Mouse (Mus musculus) liver, postnatal 0 days (tissue): ENCODE measurements around the gene Ntng1. TPM values are rescaled to one million over a fixed set of nuclear protein-coding genes. Genes with fewer than 3 reads are reported as not detected.

Experiments
- ATAC-seq: fragments of 200-750 bp; cut with Nextera tagmentation; 2 replicates; pipeline ENCODE4 v1.8.0; 2017; ENCODE audit warnings: mild to moderate bottlenecking, moderate library complexity
- DNase-seq: peaks from one replicate; pipeline ENCODE4 v3.0.0-alpha.2; 2016
- H3K27ac ChIP-seq: fragments of 300-500 bp; sonication (generic); 2 replicates; pipeline ENCODE4 v1.5.1; 2014; ENCODE audit warnings: antibody characterized with exemption, moderate library complexity, mild to moderate bottlenecking, low read depth
- H3K27me3 ChIP-seq: fragments of 300-500 bp; sonication (generic); 2 replicates; pipeline ENCODE4 v1.6.1; 2014; ENCODE audit warnings: low read length, control low read depth, mixed read lengths; ENCODE audit not compliant: insufficient read depth
- H3K36me3 ChIP-seq: fragments of 300-500 bp; sonication (generic); replicated peaks from 2 replicates; pipeline ENCODE4 v1.6.1; 2014; ENCODE audit warnings: mild to moderate bottlenecking, control low read depth, low read length, moderate library complexity, mixed read lengths; ENCODE audit not compliant: insufficient read depth
- H3K4me1 ChIP-seq: fragments of 300-500 bp; sonication (generic); 2 replicates; pipeline ENCODE4 v1.6.1; 2014; ENCODE audit warnings: antibody characterized with exemption, mild to moderate bottlenecking, control low read depth; ENCODE audit not compliant: insufficient read depth
- H3K4me2 ChIP-seq: fragments of 300-500 bp; sonication (generic); 2 replicates; pipeline ENCODE4 v1.6.1; 2014; ENCODE audit warnings: low read depth, mild to moderate bottlenecking, low read length, moderate library complexity, mixed read lengths
- H3K4me3 ChIP-seq: fragments of 300-500 bp; sonication (generic); 2 replicates; pipeline ENCODE4 v1.5.1; 2014; ENCODE audit warnings: low read depth, low read length
- H3K9ac ChIP-seq: fragments of 300-500 bp; sonication (generic); replicated peaks from 2 replicates; pipeline ENCODE4 v1.6.1; 2014; ENCODE audit warnings: mild to moderate bottlenecking, moderate library complexity
- H3K9me3 ChIP-seq: fragments of 300-500 bp; sonication (generic); 2 replicates; pipeline ENCODE4 v1.6.1; 2016; ENCODE audit warnings: mild to moderate bottlenecking, control low read depth, low read length, mixed read lengths
- CTCF ChIP-seq: sonication (generic); IDR thresholded peaks from 2 replicates; pipeline ENCODE4 v1.5.1; 2016; ENCODE audit warnings: antibody characterized with exemption, low read depth
- EP300 ChIP-seq: IDR thresholded peaks from 2 replicates; pipeline ENCODE4 v1.6.1; 2016; ENCODE audit warnings: antibody characterized with exemption, low read depth, mild to moderate bottlenecking
- WGBS: fragments of 180-500 bp; shearing (Covaris S2); extraction: QIAGEN DNeasy Blood & Tissue Kit; methylation state at CpG from one replicate; pipeline ENCODE4 v1.1.7; 2014; ENCODE audit not compliant: insufficient replicate concordance; 5-methylcytosine and 5-hydroxymethylcytosine counted together
- polyA plus RNA-seq: library from polyadenylated mRNA; unstranded; fragments of >200 nt; fragmentation: Nextera tagmentation; extraction: Ambion mirVana; gene quantifications from 2 replicates; pipeline ENCODE4 v1.2.1, GENCODE M21; 2015

Gene Ntng1
- polyA plus RNA-seq, 1 experiment from 2014 or later = not detected

- Histone ChIP-seq H3K4me2 (no peak overlapping the region), H3K27me3 (no peaks in the 10 kb centered on the region), H3K4me1 (no peaks in the 10 kb centered on the region), H3K9ac (no peak overlapping the region), H3K27ac (no peak overlapping the region), H3K36me3 (no peaks in the 10 kb centered on the region), H3K4me3 (no peak overlapping the region), H3K9me3 (no peaks in the 10 kb centered on the region)
- ATAC-seq (no peak), DNase-seq (no peak)
- no peak for TF ChIP-seq EP300
- TF ChIP-seq CTCF = no peak
- 48% methylated on average over 18 of the region's 18 CpGs for WGBS
Measured at GRCm38 (mm10) chr3:110022783-110023599, 120.8 kb downstream of the Ntng1 start.

- H3K27me3 ChIP-seq = no peaks in the 10 kb centered on the region
- DNase-seq (no peak), ATAC-seq (no peak)
- H3K4me2 ChIP-seq = no peak overlapping the region
- H3K4me3 ChIP-seq = no peak overlapping the region
- TF ChIP-seq CTCF (no peak), EP300 (no peak)
- no peaks in the 10 kb centered on the region for H3K9me3 ChIP-seq
- no peak overlapping the region for H3K27ac ChIP-seq
- 71% methylated on average over 14 of the region's 14 CpGs for WGBS
- H3K9ac ChIP-seq = no peak overlapping the region
- H3K36me3 ChIP-seq = no peaks in the 10 kb centered on the region
- H3K4me1 ChIP-seq = no peaks in the 10 kb centered on the region
Measured at GRCm38 (mm10) chr3:110010870-110011626, 132.8 kb downstream of the Ntng1 start.

- TF ChIP-seq CTCF (no peak), EP300 (no peak)
Measured at GRCm38 (mm10) chr3:110010441-110010840, 133.4 kb downstream of the Ntng1 start.

GRCm38 (mm10) chr3:110000349-110000748 is 143.5 kb downstream of the Ntng1 start:
- DNase-seq (no peak), ATAC-seq (no peak)
- H3K27ac ChIP-seq = no peak overlapping the region
- H3K4me3 ChIP-seq = no peak overlapping the region
- H3K27me3 ChIP-seq = no peaks in the 10 kb centered on the region
- H3K36me3 ChIP-seq = no peaks in the 10 kb centered on the region
- WGBS = 60% methylated on average over 5 of the region's 5 CpGs
- H3K9ac ChIP-seq = no peak overlapping the region
- H3K4me2 ChIP-seq = no peak overlapping the region
- H3K9me3 ChIP-seq = no peaks in the 10 kb centered on the region
- TF ChIP-seq CTCF (no peak), EP300 (no peak)
- H3K4me1 ChIP-seq = no peaks in the 10 kb centered on the region

More at GRCm38 (mm10) chr3:110010441-110010840, 133.4 kb downstream of the Ntng1 start:
- Histone ChIP-seq H3K27me3 (no peaks in the 10 kb centered on the region), H3K36me3 (no peaks in the 10 kb centered on the region), H3K4me2 (no peak overlapping the region), H3K4me3 (no peak overlapping the region), H3K4me1 (no peaks in the 10 kb centered on the region), H3K9ac (no peak overlapping the region), H3K9me3 (no peaks in the 10 kb centered on the region), H3K27ac (no peak overlapping the region)
- 83% methylated on average over 2 of the region's 2 CpGs for WGBS
- no peak for ATAC-seq
- no peak for DNase-seq

GRCm38 (mm10) chr3:109995663-109996024 is 148.2 kb downstream of the Ntng1 start:
- ATAC-seq (no peak), DNase-seq (no peak)
- Histone ChIP-seq H3K9ac (no peak overlapping the region), H3K27ac (no peak overlapping the region), H3K9me3 (no peaks in the 10 kb centered on the region), H3K36me3 (no peaks in the 10 kb centered on the region), H3K4me3 (no peak overlapping the region), H3K27me3 (no peaks in the 10 kb centered on the region), H3K4me2 (no peak overlapping the region), H3K4me1 (no peaks in the 10 kb centered on the region)
- 66% methylated on average over 4 of the region's 4 CpGs for WGBS
- TF ChIP-seq CTCF = no peak

GRCm38 (mm10) chr3:109994978-109995662 is 148.7 kb downstream of the Ntng1 start:
- TF ChIP-seq EP300 = no peak
- 50% methylated on average over 6 of the region's 6 CpGs for WGBS

More at GRCm38 (mm10) chr3:109994978-109995662, 148.7 kb downstream of the Ntng1 start:
- Histone ChIP-seq H3K4me2 (no peak overlapping the region), H3K27me3 (no peaks in the 10 kb centered on the region), H3K36me3 (no peaks in the 10 kb centered on the region), H3K9me3 (no peaks in the 10 kb centered on the region), H3K4me1 (no peaks in the 10 kb centered on the region), H3K9ac (no peak overlapping the region), H3K27ac (no peak overlapping the region), H3K4me3 (no peak overlapping the region)
- no peak for ATAC-seq
- no peak for DNase-seq
